Mouse (Mus musculus) ovary, adult 10 weeks (tissue): Measurements from ENCODE around the gene Camk2g. TPM values are rescaled to one million over a fixed set of nuclear protein-coding genes. Genes with fewer than 3 reads are reported as not detected.

ENCODE experiments used
- polyA plus RNA-seq: library from polyadenylated mRNA; stranded (reverse); fragments of 350-450 nt; fragmentation: Illumina TruSeq; extraction: RNeasy Lipid Tissue Mini Kit (QIAGEN cat#74804); gene quantifications from one replicate; pipeline ENCODE4 v1.2.3, GENCODE M21; 2014

Gene Camk2g
- 99.3 TPM for polyA plus RNA-seq

GRCm38 (mm10) chr14:20793758-20794531 is at the start of gene Camk2g:
Camk2g (minus strand) TSS chr14:20794088.

GRCm38 (mm10) chr14:20836171-20836904 is 42.5 kb upstream of the Camk2g start, which contains the start of gene Plau:
Plau (plus strand) TSS chr14:20836660.

GRCm38 (mm10) chr14:20733952-20734774 is 59.7 kb downstream of the Camk2g start, which contains the start of gene Ndst2:
Ndst2 (minus strand) TSS chr14:20734562.

GRCm38 (mm10) chr14:20707201-20708190 is 86.4 kb downstream of the Camk2g start, which contains the start of gene Zswim8:
Zswim8 (plus strand) TSS chr14:20707552.

GRCm38 (mm10) chr14:20702741-20703381 is 91.0 kb downstream of the Camk2g start, which contains the start of gene Chchd1:
Chchd1 (plus strand) TSS chr14:20703006.

GRCm38 (mm10) chr14:20694884-20695760 is 98.8 kb downstream of the Camk2g start, which contains the start of gene Fut11:
Fut11 (plus strand) TSS chr14:20694968.

Other genes with a start within 250 kb of the Camk2g start
- gene Ppp3cb, start 247.5 kb downstream of the Camk2g start, polyA plus RNA-seq, result 278 TPM
- 16.6 TPM for gene Usp54, start 153.0 kb downstream of the Camk2g start, polyA plus RNA-seq
- gene Myoz1, start 137.5 kb downstream of the Camk2g start, polyA plus RNA-seq, result not detected
- gene Synpo2l, start 125.7 kb downstream of the Camk2g start, polyA plus RNA-seq, result not detected
- gene Sec24c, start 119.8 kb downstream of the Camk2g start, polyA plus RNA-seq, result 47.9 TPM
- 63.7 TPM for gene Fut11, start 99.1 kb downstream of the Camk2g start, polyA plus RNA-seq
- gene Chchd1, start 91.1 kb downstream of the Camk2g start, polyA plus RNA-seq, result 142 TPM
- 6.8 TPM for gene Zswim8, start 86.5 kb downstream of the Camk2g start, polyA plus RNA-seq
- gene Ndst2, start 59.5 kb downstream of the Camk2g start, polyA plus RNA-seq, result 3.0 TPM
- gene Plau, start 42.6 kb upstream of the Camk2g start, polyA plus RNA-seq, result 64.6 TPM
- gene Vcl, start 135.3 kb upstream of the Camk2g start, polyA plus RNA-seq, result 190 TPM